Mouse (Mus musculus): ENCODE results near the gene Pold2.
A peak's percentile ranks its signal among the peaks of the same experiment; 100 is the strongest.

Pold2 gene

GRCm38 (mm10) chr11:5877921-5878526 lies at the start of gene Pold2:
TSS of gene Pold2 (minus strand) at chr11:5878292.
- DNase-seq (ENCODE audit: low read depth, low spot score), result peak; percentile 89

GRCm38 (mm10) chr11:5926696-5927220 lies 48.7 kb upstream of the Pold2 start:
- DNase-seq (ENCODE audit: low read depth, low spot score), result no peak

- DNase-seq (ENCODE audit: low read depth, low spot score), result no peak
Measured at GRCm38 (mm10) chr11:5924699-5925098, 46.6 kb upstream of the Pold2 start.

GRCm38 (mm10) chr11:5920323-5920960 lies 42.4 kb upstream of the Pold2 start:
- no peak for DNase-seq (ENCODE audit: low read depth, low spot score)

GRCm38 (mm10) chr11:5919606-5920005 lies 41.5 kb upstream of the Pold2 start:
- DNase-seq (ENCODE audit: low read depth, low spot score), result no peak

- no peak for DNase-seq (ENCODE audit: low read depth, low spot score)
Measured at GRCm38 (mm10) chr11:5918111-5918510, 40.0 kb upstream of the Pold2 start.

GRCm38 (mm10) chr11:5916178-5916548 lies 38.1 kb upstream of the Pold2 start:
- no peak for DNase-seq (ENCODE audit: low read depth, low spot score)

- no peak for DNase-seq (ENCODE audit: low read depth, low spot score)
Measured at GRCm38 (mm10) chr11:5915429-5916177, 37.5 kb upstream of the Pold2 start.

- DNase-seq (ENCODE audit: low read depth, low spot score), result no peak
Measured at GRCm38 (mm10) chr11:5914940-5915339, 36.8 kb upstream of the Pold2 start.

- no peak for DNase-seq (ENCODE audit: low read depth, low spot score)
Measured at GRCm38 (mm10) chr11:5913936-5914335, 35.8 kb upstream of the Pold2 start.

- no peak for DNase-seq (ENCODE audit: low read depth, low spot score)
Measured at GRCm38 (mm10) chr11:5913256-5913655, 35.2 kb upstream of the Pold2 start.

GRCm38 (mm10) chr11:5912635-5913034 lies 34.5 kb upstream of the Pold2 start:
- no peak for DNase-seq (ENCODE audit: low read depth, low spot score)

- no peak for DNase-seq (ENCODE audit: low read depth, low spot score)
Measured at GRCm38 (mm10) chr11:5908642-5909041, 30.6 kb upstream of the Pold2 start.

GRCm38 (mm10) chr11:5907096-5907495 lies 29.0 kb upstream of the Pold2 start:
- no peak for DNase-seq (ENCODE audit: low read depth, low spot score)

- no peak for DNase-seq (ENCODE audit: low read depth, low spot score)
Measured at GRCm38 (mm10) chr11:5905778-5906518, 27.9 kb upstream of the Pold2 start.

- no peak for DNase-seq (ENCODE audit: low read depth, low spot score)
Measured at GRCm38 (mm10) chr11:5904871-5905270, 26.8 kb upstream of the Pold2 start.

- DNase-seq (ENCODE audit: low read depth, low spot score), result no peak
Measured at GRCm38 (mm10) chr11:5904357-5904756, 26.3 kb upstream of the Pold2 start.

GRCm38 (mm10) chr11:5903844-5904243 lies 25.8 kb upstream of the Pold2 start:
- no peak for DNase-seq (ENCODE audit: low read depth, low spot score)

GRCm38 (mm10) chr11:5902390-5902789 lies 24.3 kb upstream of the Pold2 start:
- no peak for DNase-seq (ENCODE audit: low read depth, low spot score)

- DNase-seq (ENCODE audit: low read depth, low spot score), result no peak
Measured at GRCm38 (mm10) chr11:5901950-5902349, 23.9 kb upstream of the Pold2 start.

GRCm38 (mm10) chr11:5901320-5901719 lies 23.2 kb upstream of the Pold2 start:
- DNase-seq (ENCODE audit: low read depth, low spot score), result no peak

GRCm38 (mm10) chr11:5899286-5899685 lies 21.2 kb upstream of the Pold2 start:
- DNase-seq (ENCODE audit: low read depth, low spot score), result no peak
